Mouse (Mus musculus): Measurements from ENCODE around the gene Lmcd1. TPM values are rescaled to one million over a fixed set of nuclear protein-coding genes. Genes with fewer than 3 reads are reported as not detected.

The Lmcd1 gene
- polyA plus RNA-seq (2017; shearing (Covaris generic)): not detected

GRCm38 (mm10) chr6:112273501-112274205 lies at the start of gene Lmcd1:
Lmcd1 (plus strand) TSS chr6:112273758.

Other genes starting within 250 kb of the Lmcd1 start
- not detected for gene Ssu2, start 114.3 kb downstream of the Lmcd1 start, polyA plus RNA-seq (2017; shearing (Covaris generic))
- not detected for gene Cav3, start 185.7 kb downstream of the Lmcd1 start, polyA plus RNA-seq (2017; shearing (Covaris generic))
- gene Oxtr, start 216.2 kb downstream of the Lmcd1 start, polyA plus RNA-seq (2017; shearing (Covaris generic)): not detected

Measured in CD4-positive, CD25-positive, alpha-beta regulatory T cell, adult 9 weeks (primary cell).